Mouse (Mus musculus): ENCODE measurements around the gene Dst.

Dst gene

DNA sequence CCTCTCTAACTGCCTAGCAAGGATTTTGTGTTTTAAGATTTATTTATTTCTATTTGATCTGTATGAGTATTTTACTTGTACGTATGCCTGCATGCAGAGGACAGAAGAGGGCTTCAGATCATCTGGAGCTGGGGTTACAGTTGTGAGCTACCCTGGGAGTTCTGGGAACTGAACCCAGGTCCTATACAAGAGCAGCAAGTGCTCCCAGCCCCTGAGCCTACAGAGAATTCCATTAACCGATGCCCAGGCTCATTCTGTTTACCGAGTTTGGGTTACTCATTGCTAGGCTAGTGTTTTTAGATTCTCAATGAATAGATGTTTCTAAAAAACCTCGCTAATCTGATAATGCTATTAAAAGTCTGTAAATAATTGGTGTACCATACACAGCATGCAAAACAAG, 67.3 kb downstream of the Dst start:
- DNase-seq (ENCODE audit: low spot score in 2 of 2) = no peak

DNA sequence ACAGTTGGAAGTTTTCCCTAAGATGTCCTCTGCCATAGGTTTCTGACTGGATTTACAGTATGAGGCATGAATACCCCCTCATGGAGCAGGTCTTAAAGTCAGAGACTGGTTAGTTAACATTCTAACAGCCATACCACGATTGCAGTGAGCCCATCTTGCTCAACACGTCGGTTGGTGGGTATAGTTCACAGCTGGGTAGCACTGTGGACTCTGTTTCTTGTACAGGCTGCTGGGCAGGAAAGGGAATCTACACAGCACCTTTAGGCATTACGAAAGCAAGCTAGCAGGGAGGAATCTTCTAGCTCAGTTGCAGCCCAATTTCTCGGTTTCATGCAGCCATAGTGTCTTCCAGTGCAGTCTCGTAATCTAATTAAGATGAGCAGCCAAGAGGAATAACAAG, 69.8 kb downstream of the Dst start:
- DNase-seq (ENCODE audit: low spot score in 2 of 2) = no peak

DNA sequence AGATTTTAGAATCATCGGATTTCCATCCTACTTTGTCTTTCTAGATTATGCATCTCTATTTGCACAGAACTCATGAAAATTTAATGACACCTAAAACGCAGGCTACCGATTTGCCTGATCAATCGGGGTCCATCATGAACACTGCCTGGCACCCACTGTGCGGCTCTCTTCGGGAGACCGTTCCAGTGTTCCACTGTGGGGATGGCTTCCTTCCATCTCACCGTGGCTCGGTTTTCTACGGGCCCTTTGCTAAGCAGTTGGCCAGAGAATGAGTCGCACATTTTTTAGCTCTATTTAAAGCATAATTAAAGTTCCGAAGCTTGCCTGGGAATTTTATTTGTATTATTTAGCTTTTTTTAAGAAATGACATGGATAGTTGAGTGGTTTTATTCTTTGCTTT, 72.4 kb downstream of the Dst start:
- no peak for DNase-seq (ENCODE audit: low spot score in 2 of 2)

DNA sequence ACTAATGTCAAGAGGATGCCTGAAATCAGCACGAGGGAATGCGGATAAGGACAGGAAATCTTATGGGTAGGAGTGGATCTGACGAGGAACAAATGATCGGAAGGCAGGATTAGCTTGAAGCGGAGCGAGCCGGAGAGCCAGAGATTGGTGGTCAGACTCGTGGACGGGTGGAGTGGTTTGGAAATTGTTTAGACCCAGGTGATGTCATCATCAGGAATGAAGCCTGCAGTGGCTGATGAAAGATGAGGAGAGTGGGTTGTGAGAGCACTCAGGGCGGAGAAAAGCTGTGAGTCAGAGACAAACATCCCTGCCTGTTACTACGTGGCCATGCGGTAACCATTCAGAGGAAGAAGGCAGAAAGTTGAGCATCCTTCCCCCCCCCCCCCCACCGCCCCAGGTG, 81.6 kb downstream of the Dst start:
- no peak for DNase-seq (ENCODE audit: low spot score in 2 of 2)

DNA sequence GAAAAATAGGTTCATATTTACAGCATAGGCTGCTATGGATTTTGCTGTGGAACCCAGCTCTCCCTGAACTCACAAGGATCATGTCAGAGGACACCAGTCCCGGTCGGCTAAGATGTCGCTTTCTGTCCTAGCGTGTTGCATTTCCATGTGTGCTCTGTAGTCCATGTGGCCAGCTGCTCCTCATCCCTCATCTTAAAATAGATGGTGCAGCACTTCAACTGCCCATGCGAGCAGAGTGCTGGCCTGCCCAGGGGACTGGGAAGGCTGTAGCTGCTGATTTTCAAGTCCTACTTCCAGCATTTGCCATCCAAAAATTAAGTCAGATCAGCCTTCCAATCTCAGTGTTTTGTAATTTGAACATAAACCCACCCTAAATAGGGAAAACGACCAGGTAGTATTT, 83.0 kb downstream of the Dst start:
- DNase-seq (ENCODE audit: low spot score in 2 of 2) = no peak

DNA sequence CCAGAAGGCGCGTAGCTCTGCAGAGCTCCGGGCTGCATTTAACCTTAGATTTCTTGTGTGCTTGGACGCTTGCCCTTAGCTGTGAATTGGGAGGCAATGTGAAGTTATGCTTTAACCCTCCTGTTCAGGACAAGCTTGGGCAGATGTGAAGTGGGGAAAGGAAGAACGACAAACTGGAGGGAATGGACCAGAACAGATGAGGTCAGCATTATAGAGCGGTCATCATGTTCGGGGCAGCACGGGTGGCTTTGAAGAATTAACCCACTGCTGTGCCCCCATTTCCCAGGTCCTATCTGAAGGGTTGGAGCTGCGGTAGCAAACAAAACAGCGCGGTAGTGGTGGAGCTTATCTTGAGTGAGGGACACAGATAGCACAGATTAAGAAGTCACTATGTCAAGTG, 84.8 kb downstream of the Dst start:
- DNase-seq (ENCODE audit: low spot score in 2 of 2) = no peak

DNA sequence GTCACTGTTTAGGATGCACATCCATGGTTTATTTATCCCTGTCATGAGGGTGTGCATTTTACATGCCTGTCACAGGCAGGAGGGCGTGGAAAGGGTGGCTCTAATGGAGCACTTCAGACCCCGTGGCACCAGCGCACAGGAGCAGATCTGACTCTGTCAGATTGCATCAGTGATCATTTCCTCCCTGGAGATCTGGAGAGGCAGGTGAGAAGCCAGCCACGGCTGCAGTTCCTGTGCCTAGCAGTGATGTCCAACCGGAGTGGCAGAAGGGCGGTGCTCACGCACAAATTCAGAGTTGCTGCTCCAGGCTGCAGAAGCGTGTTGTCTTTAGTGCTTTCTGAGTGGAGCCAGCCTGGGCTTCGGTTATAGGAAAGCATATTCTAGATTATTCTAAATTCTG, 86.2 kb downstream of the Dst start:
- no peak for DNase-seq (ENCODE audit: low spot score in 2 of 2)

DNA sequence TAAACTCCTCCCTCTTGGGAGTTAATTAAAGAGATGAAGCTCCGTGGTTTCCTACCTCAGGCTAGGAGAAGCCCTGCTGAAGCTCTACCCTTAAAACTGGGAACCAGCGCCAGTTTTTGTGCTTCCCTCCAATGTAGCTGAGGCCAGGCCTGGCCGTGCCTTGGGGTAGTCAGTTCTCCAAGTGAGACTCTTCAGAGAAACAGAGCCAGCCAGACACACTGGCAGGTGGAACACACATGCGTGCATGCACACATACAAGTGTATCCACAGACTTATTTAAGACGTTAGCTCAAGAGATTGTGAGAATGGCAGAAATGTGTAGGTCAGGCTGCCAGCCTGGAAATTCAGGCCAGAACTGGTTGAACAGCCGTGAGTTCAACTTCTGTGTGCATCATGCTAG, 87.4 kb downstream of the Dst start:
- DNase-seq (ENCODE audit: low spot score in 2 of 2) = no peak

DNA sequence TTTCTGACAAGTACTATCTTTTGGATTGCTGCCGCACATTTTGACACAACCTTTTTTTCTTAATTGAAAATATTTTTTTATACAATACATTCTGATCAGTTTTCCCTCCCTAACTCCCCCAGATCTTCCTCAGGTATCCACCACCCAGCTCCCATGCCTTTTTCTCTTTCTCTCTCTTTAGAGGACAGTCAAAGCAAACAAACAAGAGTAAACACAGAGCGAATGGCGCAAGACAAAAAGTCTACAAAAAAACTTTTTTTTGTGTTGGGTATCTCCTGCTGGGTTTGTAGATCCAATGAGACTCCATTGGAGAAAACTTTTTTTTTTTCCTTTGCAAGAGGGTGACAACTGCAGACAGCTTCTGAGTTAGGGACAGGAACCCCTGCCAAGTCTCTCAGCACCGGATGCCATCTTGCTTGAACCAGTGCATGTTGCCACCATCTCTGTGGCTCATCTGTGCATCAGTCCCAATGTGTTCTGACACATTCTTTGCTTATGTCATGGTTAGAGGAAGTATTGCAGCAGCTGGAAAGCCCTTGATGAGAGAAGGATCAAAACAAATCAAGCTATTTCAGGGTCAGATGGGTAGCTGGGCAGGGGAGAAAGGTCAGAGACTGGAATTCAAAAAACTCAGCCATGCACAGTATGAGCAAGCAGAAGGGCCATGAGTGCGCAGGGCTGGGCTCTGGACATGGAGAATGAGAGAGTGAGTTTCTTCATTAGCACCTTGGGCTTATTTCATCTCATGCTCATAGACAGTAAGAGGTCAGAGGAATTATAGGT, 88.3 kb downstream of the Dst start:
- DNase-seq (ENCODE audit: low spot score in 2 of 2) = no peak

DNA sequence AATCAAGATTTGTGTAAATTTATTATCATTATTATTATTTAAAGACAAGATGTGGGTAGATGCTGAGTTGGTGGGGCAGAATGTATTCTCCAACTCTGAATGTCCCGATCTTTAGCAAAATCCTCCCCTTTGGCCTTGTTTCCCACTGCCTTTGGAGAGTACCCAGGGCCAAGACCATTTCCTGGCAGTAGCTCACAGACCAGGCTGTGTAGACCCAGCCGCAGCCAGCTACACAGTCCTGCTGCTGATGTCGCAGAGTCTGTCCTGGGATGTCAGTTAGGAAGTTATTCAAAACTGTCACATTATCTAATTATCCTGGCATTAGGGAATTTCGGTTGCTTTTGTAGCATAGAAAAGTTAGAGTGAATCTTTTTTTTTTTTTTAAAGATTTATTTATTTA, 94.3 kb downstream of the Dst start:
- DNase-seq (ENCODE audit: low spot score in 2 of 2) = no peak

DNA sequence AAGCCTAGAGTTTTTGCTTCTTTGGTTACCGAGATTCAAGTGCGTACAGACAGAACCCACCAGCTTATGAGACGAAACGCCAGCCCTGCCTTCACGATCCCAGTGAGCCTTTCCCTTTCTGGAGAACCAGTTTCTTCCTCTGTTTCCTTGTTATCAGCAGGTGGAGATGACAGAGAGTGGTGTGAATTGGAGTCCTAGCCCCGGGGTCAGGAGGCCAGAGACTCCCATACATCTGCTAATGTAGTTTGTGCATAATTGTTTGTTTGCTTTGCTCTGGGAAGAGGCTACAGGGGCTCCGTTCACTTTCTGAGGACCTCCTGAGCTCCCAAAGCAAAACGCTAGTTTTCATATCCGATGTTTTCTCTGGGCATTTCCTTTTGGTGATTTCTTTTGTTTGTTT, 94.9 kb downstream of the Dst start:
- no peak for DNase-seq (ENCODE audit: low spot score in 2 of 2)

DNA sequence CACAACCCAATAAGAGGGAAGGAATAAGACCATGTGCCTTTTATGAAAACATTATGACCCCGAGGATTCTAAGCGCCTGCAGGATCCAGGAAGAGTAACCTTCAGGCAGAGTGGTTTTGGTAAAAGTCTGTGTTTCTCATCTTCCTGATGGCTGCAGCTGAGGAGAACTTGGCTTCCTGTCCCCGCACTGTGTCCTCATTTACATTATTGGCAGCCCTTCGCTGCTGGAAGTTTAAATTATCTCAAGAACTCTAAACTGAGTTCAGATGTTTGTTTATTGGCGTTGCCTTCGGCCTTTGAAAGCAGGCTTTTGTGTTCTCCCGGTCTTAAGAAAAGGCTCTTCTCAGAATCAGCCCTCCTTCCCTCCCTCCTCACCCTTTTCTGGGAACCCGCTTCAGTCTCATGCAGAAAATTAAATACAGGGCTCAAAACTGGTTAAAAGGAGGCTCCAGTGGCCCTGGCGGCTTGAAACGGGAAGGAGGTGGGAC, 97.3 kb downstream of the Dst start:
- no peak for DNase-seq (ENCODE audit: low spot score in 2 of 2)

DNA sequence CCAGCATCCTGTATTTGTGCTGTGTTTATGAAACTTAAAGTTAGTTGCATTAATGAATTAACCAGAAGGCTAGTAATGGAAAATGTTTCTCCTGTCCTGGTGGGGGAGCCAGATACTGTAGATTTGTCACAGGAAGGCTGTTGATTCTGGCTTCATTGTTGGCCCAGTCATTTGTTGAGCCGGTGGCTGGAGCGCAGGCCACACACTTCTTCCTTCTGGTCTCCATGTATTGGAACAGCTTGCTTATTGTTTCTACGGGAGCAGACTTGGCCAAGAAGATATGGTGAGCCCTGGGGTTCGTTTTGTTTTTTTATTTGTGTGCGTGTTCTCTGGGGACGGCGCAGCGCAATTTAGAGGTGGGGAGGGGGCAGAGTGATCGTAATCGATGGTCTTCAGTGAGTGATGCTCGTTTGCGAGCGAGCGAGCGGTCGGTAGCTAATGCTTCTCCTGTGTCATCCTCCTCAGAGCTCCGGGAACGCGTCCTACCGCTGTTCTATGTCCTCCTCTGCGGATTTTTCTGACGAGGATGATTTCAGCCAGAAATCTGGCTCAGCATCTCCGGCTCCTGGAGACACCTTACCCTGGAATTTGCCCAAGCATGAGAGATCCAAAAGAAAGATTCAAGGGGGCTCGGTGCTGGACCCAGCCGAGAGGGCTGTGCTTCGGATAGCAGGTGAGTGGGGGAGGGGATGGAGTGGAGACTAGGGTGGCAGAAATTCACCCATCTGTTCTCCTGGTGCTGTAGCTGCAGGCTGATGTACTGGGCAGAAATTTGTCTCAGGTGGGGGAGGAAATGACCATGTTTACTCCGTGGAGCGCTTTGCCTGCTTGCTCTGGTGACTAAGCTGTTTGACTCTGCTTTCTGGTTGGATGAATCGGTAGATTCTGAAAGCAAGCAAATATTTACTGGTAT, 98.0 kb downstream of the Dst start:
- DNase-seq (ENCODE audit: low spot score in 2 of 2) = peak; percentile 39 to 58

DNA sequence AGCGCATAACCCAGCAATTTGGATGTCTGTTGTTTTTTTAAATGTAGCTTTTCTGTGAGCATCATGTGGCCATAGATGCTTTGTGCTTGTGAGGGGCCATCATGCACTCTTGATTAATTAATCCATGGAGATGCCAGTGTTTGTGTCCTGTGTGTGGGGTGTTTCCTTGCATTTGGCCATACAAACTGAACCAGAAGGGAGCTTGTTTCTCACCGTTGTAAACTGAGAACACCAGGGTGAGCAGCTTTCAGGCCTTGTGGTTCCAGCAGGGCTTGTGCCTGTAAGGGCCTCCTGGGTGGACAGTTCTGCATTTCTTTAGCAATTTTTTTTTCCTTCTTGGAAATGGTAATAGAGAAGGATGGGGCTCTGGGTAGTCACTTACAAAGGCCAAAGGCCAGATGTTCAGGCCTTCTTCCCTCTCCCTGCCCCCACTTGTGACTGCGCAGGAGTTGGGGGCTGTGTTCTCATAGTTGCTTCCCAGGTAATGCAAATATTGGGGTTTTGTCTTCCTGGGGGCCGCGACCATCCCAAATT, 98.9 kb downstream of the Dst start:
- DNase-seq (ENCODE audit: low spot score in 2 of 2) = no peak

DNA sequence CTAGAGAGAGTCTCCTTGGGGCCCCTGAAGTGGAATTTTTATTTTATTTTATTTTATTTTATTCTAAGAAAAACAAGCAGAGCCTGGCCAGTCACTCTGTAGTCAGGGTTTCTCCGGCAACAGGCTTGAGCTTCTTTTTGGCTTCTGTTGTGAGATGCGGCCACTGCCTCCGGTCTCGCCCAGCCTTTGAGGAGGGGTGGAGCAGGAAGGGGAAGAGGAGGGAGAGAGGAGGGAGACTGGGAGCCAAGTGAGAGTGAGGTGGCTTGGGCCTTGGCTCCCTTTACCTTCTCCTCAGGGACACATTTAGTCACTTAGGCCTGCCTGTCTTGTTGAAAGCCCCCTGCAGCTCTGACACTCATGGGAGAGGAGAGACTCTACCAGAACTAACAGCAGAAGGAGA, 99.4 kb downstream of the Dst start:
- DNase-seq (ENCODE audit: low spot score in 2 of 2) = no peak

DNA sequence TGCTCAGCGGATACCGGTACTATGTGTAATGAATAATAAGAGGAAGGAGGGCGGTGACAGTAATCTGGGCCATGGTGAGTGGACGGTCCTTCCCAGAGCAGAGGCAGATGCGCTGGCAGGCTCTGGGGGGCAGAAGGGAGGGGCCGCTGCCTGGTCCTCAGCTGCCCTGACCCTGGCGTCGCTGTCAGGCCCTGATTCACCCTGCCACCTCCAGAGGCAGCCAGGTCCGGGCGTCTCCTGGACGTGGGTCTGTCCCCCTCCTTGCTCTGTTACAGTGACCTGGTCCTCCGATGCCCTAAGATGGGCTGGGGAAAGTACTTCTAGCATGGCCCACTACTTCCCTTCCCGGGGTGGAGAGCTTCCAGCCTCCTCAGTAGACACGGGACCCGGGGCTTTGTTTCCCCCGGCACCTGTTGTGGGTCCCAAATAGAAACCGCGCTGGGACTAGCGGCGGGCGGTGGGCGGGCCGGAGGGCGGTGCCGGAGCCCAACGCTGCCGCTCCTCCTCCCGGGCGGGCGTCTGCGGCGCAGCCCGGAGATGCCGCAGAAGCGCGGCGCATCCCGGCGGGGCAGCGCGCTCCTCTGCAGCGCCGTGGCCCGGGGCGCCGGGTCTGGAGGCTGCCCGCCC, 103.1 kb downstream of the Dst start:
- DNase-seq (ENCODE audit: low spot score in 2 of 2) = peak; percentile 21 to 35

DNA sequence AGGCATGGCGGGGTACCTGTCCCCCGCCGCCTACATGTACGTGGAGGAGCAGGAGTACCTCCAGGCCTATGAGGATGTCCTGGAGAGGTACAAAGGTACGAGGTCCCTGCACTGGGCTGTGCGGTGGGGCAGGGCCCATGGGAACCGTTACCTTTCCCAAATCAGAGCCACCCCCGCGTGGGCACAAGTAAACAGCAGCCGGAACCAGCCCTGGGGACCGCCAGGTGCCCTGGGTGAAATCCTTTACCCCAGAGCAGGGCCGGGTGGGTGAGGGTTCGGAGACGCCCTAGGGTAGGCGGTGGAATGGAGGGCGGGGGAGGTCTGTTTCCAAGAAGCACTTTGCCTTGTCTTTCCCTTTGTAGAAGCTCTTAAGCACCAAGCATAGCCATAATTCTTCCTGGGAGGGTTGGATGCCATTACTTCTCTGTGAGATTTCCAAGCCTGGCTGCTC, 103.8 kb downstream of the Dst start:
- DNase-seq (ENCODE audit: low spot score in 2 of 2) = peak in 1 of 2 experiments; percentile 36

DNA sequence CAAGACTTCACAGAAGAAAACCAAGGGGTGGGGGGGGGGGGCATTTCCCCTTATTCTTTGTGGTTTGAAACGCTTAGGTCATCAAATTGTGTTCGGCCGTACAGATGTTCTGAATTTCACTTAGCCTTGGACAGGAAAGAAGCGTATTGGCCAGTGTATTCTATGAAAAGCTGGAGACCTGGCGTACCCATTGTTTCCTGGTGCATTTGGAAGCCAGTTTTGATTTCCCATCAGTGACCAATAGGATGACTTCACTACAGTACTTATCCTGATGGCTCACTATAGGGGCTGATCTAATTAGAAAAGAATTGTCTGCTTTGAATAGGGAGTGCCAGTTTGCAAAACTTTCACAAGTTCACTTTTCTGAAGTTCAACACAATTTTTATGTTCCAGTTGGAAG, 105.5 kb downstream of the Dst start:
- no peak for DNase-seq (ENCODE audit: low spot score in 2 of 2)

DNA sequence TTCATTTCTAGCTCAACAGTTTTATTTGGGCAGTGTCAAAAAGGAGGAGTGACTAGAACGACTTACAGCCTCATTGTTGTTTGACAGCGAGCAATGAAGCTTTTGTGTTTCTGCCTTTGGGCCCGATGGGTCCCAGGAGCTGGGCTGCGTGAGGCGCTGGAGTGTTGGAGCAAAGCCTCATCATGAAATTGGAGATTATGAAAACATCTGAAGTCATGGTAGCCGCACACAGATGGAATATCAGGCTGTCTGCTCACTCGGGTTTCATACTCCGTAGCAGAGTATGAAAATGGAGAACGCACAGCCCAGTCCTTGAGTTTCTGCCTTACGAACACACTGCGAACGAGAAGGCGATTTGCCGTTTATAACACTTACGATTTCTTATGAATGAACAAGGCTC, 108.8 kb downstream of the Dst start:
- DNase-seq (ENCODE audit: low spot score in 2 of 2) = no peak

DNA sequence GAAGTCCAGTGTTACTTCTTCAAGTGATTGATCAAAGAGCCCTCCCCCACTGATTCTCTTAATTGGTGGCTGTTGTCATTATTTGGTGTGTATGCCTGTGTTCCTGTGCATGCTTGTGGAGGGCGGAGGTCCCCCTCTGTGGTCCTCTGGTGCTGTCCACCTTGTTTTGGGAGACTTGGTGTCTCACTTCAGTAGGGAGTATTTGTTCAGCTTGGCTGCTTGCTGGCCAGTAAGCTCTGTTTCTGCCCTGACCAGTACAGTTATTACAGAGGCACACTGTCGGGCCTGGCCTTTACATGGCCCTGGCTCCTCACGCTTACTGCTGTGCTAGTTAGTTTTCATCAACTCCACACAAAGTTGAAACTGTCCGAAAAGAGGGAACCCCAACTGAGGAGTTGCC, 109.3 kb downstream of the Dst start:
- DNase-seq (ENCODE audit: low spot score in 2 of 2) = no peak

DNA sequence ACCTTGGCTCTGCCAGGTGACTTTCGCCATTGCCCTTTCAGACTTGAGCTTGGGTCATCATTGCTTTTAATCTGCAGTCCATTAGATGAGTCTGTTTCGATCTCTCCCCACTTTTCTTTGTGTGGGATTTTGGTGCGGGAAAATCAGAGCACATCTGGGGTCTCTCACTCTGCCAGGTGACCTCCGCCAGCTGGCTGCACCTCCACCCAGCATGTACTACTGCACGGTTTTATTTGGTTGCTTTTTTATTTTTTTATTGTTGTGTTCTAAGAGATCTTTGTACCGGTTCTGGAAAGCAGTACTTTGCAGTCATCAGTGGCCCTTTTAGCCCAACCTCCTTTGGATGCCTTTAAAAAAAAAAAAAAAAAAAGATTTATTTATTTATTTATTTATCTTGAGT, 112.6 kb downstream of the Dst start:
- DNase-seq (ENCODE audit: low spot score in 2 of 2) = no peak

DNA sequence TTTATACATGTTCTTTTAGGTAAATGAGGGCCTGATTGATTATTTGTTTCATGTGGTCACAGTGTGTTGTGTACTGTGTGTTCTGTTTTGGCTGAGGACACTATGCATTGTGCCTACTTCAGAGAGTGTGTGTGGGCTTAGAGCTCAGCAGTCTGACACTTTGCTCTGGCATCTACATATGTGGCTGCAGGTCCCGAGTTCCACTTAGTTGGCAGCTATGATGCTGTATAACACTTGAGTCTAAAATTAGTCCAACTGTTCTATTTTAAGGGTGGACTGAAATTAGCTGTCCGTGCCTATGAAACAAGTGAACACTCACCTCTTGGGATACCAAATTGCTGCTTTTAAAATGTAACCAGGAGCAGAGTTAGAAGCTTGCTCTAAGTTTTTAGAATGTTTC, 113.5 kb downstream of the Dst start:
- DNase-seq (ENCODE audit: low spot score in 2 of 2) = no peak
